Mouse (Mus musculus) layer of hippocampus, adult 2 months (tissue): ENCODE measurements around the gene Lamp5. TPM values are rescaled to one million over a fixed set of nuclear protein-coding genes. Genes with fewer than 3 reads are reported as not detected.

Source experiments
- DNase-seq, 2 experiments: peaks; one replicate each; pipeline ENCODE4 v3.0.0; 2022; ENCODE audit warnings: low spot score in 2 of 2
- H3K27ac ChIP-seq: fragments of 200-600 bp; 2 replicates; pipeline ENCODE4 v1.8.1; 2022
- H3K4me3 ChIP-seq: fragments of 200-600 bp; 2 replicates; pipeline ENCODE4 v1.8.1; 2022; ENCODE audit warnings: mild to moderate bottlenecking
- CTCF ChIP-seq: fragments of 200-600 bp; conservative IDR thresholded peaks from 2 replicates; pipeline ENCODE4 v1.8.1; 2022; ENCODE audit warnings: antibody characterized with exemption, mild to moderate bottlenecking, moderate library complexity
- long read RNA-seq, 2 experiments: library from polyadenylated mRNA; stranded (forward); transcript quantifications; one replicate each; pipeline ENCODE4 v2.0.0; 2021; ENCODE audit warnings: borderline mapping rate in 2 of 2
- total RNA-seq, 2 experiments: library from RNA; stranded (reverse); gene quantifications; 2 replicates each; pipeline ENCODE4 v1.2.3; 2021

Lamp5 gene
- total RNA-seq, result 10 to 100 TPM; 52.2 to 53.3 TPM
- long read RNA-seq, experiment 1, transcript Lamp5-201 (6 exons, 1,955 nt), result major isoform, 10 of 21 reads
- long read RNA-seq, experiment 1, partial matches to known transcripts, result 2 of 21 reads
- long read RNA-seq, experiment 1, other reads (novel, unspliced or antisense), result 7 of 21 reads
- long read RNA-seq, experiment 2, transcript Lamp5-201 (6 exons, 1,955 nt), result major isoform, 43 of 49 reads
- long read RNA-seq, experiment 2, partial matches to known transcripts, result 5 of 49 reads
- long read RNA-seq, experiment 2, other reads (novel, unspliced or antisense), result 1 of 49 reads

GRCm38 (mm10) chr2:136051688-136052289 is at the start of gene Lamp5:
TSS of gene Lamp5 (plus strand) at chr2:136052239.
- TF ChIP-seq CTCF, result no peak
- no peak for DNase-seq
- Histone ChIP-seq H3K4me3 (peak within 1 kb of the TSS; percentile 38), H3K27ac (peak within 1 kb of the TSS; percentile 62)

GRCm38 (mm10) chr2:136003836-136004235 is 48.2 kb upstream of the Lamp5 start:
- no peak for DNase-seq
- H3K27ac ChIP-seq, result no peak overlapping the region
- H3K4me3 ChIP-seq, result no peak overlapping the region
- no peak for TF ChIP-seq CTCF

GRCm38 (mm10) chr2:136006280-136006679 is 45.8 kb upstream of the Lamp5 start:
- Histone ChIP-seq H3K4me3 (no peak overlapping the region), H3K27ac (no peak overlapping the region)
- no peak for TF ChIP-seq CTCF
- no peak for DNase-seq

- DNase-seq, result no peak
- no peak for TF ChIP-seq CTCF
These were observed 39.3 kb upstream of the Lamp5 start for GRCm38 (mm10) chr2:136012759-136013158.

GRCm38 (mm10) chr2:136048464-136048863 is 3.6 kb upstream of the Lamp5 start:
- Histone ChIP-seq H3K27ac (no peak overlapping the region), H3K4me3 (no peak overlapping the region)
- DNase-seq, result no peak
- no peak for TF ChIP-seq CTCF

More at GRCm38 (mm10) chr2:136012759-136013158, 39.3 kb upstream of the Lamp5 start:
- Histone ChIP-seq H3K4me3 (no peak overlapping the region), H3K27ac (no peak overlapping the region)

GRCm38 (mm10) chr2:136050793-136051615 is 1.0 kb upstream of the Lamp5 start:
- Histone ChIP-seq H3K4me3 (peak overlapping the region; percentile 38), H3K27ac (peak overlapping the region; percentile 62)
- no peak for TF ChIP-seq CTCF
- peak; percentile 47 to 69 for DNase-seq

GRCm38 (mm10) chr2:136057861-136058331 is 5.9 kb downstream of the Lamp5 start:
- Histone ChIP-seq H3K27ac (peak overlapping the region; percentile 78), H3K4me3 (peak overlapping the region; percentile 60)
- TF ChIP-seq CTCF, result no peak
- DNase-seq, result peak; percentile 16 to 18

GRCm38 (mm10) chr2:136058398-136058797 is 6.4 kb downstream of the Lamp5 start:
- DNase-seq, result no peak
- TF ChIP-seq CTCF, result no peak
- peak overlapping the region; percentile 60 for H3K4me3 ChIP-seq
- peak overlapping the region; percentile 78 for H3K27ac ChIP-seq

GRCm38 (mm10) chr2:136059029-136059669 is 7.1 kb downstream of the Lamp5 start:
- H3K27ac ChIP-seq, result peak overlapping the region; percentile 78
- TF ChIP-seq CTCF, result no peak
- no peak for DNase-seq
- H3K4me3 ChIP-seq, result peak overlapping the region; percentile 60

GRCm38 (mm10) chr2:136064356-136064755 is 12.3 kb downstream of the Lamp5 start:
- no peak overlapping the region for H3K27ac ChIP-seq
- DNase-seq, result no peak

GRCm38 (mm10) chr2:136095978-136096377 is 43.9 kb downstream of the Lamp5 start:
- no peak for DNase-seq
- Histone ChIP-seq H3K27ac (no peak overlapping the region), H3K4me3 (no peak overlapping the region)
- no peak for TF ChIP-seq CTCF

More at GRCm38 (mm10) chr2:136064356-136064755, 12.3 kb downstream of the Lamp5 start:
- no peak overlapping the region for H3K4me3 ChIP-seq
- TF ChIP-seq CTCF, result no peak

- no peak for DNase-seq
- H3K27ac ChIP-seq, result no peak overlapping the region
- TF ChIP-seq CTCF, result no peak
- H3K4me3 ChIP-seq, result no peak overlapping the region
These were observed 45.1 kb downstream of the Lamp5 start for GRCm38 (mm10) chr2:136097143-136097542.
